Mouse (Mus musculus) neural tube, embryonic 15.5 days (tissue): ENCODE data around the gene Spns2. TPM values are rescaled to one million over a fixed set of nuclear protein-coding genes. Genes with fewer than 3 reads are reported as not detected.

Source experiments
- ATAC-seq: fragments of 200-750 bp; cut with Nextera tagmentation; 2 replicates; pipeline ENCODE4 v1.8.0; 2017; ENCODE audit warnings: mild to moderate bottlenecking, moderate TSS enrichment, moderate library complexity; ENCODE audit not compliant: low FRiP score
- H3K27ac ChIP-seq: fragments of 300-500 bp; sonication (generic); replicated peaks from 2 replicates; pipeline ENCODE4 v1.5.1; 2015; ENCODE audit warnings: mild to moderate bottlenecking, inconsistent platforms
- H3K27me3 ChIP-seq: fragments of 300-500 bp; sonication (generic); replicated peaks from 2 replicates; pipeline ENCODE4 v1.6.1; 2015; ENCODE audit warnings: inconsistent platforms
- H3K36me3 ChIP-seq: fragments of 300-500 bp; sonication (generic); 2 replicates; pipeline ENCODE4 v1.6.1; 2015; ENCODE audit warnings: inconsistent platforms
- H3K4me1 ChIP-seq: fragments of 300-500 bp; sonication (generic); 2 replicates; pipeline ENCODE4 v1.6.1; 2015; ENCODE audit warnings: inconsistent platforms
- H3K4me2 ChIP-seq: fragments of 300-500 bp; sonication (generic); 2 replicates; pipeline ENCODE4 v1.6.1; 2015; ENCODE audit warnings: inconsistent platforms, mild to moderate bottlenecking, moderate library complexity
- H3K4me3 ChIP-seq: fragments of 300-500 bp; sonication (generic); replicated peaks from 2 replicates; pipeline ENCODE4 v1.5.1; 2015; ENCODE audit warnings: mild to moderate bottlenecking, inconsistent platforms
- H3K9ac ChIP-seq: fragments of 300-500 bp; sonication (generic); replicated peaks from 2 replicates; pipeline ENCODE4 v1.6.1; 2015; ENCODE audit warnings: mild to moderate bottlenecking, inconsistent platforms
- H3K9me3 ChIP-seq: fragments of 300-500 bp; sonication (generic); replicated peaks from 2 replicates; pipeline ENCODE4 v1.6.1; 2016; ENCODE audit warnings: inconsistent platforms
- WGBS: fragments of 180-500 bp; shearing (Covaris S2); methylation state at CpG from one replicate; pipeline ENCODE4 v1.1.7; 2015; ENCODE audit warnings: mixed read lengths; 5-methylcytosine and 5-hydroxymethylcytosine counted together
- polyA plus RNA-seq: library from polyadenylated mRNA; unstranded; fragments of >200 nt; fragmentation: Nextera tagmentation; extraction: Ambion mirVana; gene quantifications from 2 replicates; pipeline ENCODE4 v1.2.1, GENCODE M21; 2015

Gene Spns2
- polyA plus RNA-seq, 1 experiment from 2014 or later: 12.6 TPM

GRCm38 (mm10) chr11:72485157-72485556 is 4.5 kb downstream of the Spns2 start:
- Histone ChIP-seq H3K9ac (no peak overlapping the region), H3K9me3 (no peaks in the 10 kb centered on the region), H3K4me1 (peaks cover 59% of the 10 kb centered on the region), H3K4me2 (no peak overlapping the region), H3K27ac (peak overlapping the region; percentile 1; the same call in 1 of the 2 replicates), H3K27me3 (no peaks in the 10 kb centered on the region), H3K4me3 (no peak overlapping the region), H3K36me3 (no peaks in the 10 kb centered on the region)
- WGBS: 39% methylated on average over 5 of the region's 5 CpGs
- ATAC-seq: no peak

DNA sequence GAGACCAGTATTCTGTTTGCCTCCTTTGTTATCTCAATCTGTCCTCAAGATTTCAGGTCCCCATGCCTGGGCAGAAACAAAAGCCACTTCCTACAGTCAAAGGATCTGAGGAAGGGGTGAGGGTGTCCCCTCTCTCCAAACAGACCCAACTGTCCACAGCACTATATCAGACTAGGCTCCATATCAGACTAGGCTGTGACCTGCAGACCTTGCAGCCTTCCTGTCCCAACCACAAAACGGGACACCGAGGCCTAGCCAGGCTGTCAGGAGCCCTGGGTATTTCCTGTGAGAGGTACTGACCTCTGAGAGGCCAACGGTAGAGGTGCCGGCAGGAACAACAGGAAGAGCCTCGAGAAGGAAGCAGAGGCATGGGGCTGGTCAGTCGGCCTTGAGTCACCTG is 5.2 kb downstream of the Spns2 start:
- no peaks in the 10 kb centered on the region for H3K27me3 ChIP-seq
- ATAC-seq: no peak
- no peak overlapping the region for H3K9ac ChIP-seq
- H3K4me1 ChIP-seq: peaks cover 56% of the 10 kb centered on the region
- no peak overlapping the region for H3K4me2 ChIP-seq
- H3K27ac ChIP-seq: no peak overlapping the region
- no peak overlapping the region for H3K4me3 ChIP-seq
- WGBS: 68% methylated on average over 6 of the region's 6 CpGs
- H3K36me3 ChIP-seq: no peaks in the 10 kb centered on the region
- H3K9me3 ChIP-seq: no peaks in the 10 kb centered on the region

GRCm38 (mm10) chr11:72481952-72482351 is 7.8 kb downstream of the Spns2 start:
- peaks cover 49% of the 10 kb centered on the region for H3K4me1 ChIP-seq
- H3K36me3 ChIP-seq: no peaks in the 10 kb centered on the region
- no peak overlapping the region for H3K27ac ChIP-seq
- H3K4me3 ChIP-seq: no peak overlapping the region
- no peaks in the 10 kb centered on the region for H3K27me3 ChIP-seq
- no peak overlapping the region for H3K4me2 ChIP-seq
- H3K9ac ChIP-seq: no peak overlapping the region
- ATAC-seq: no peak
- WGBS: 92% methylated on average over 4 of the region's 4 CpGs
- H3K9me3 ChIP-seq: no peaks in the 10 kb centered on the region

DNA sequence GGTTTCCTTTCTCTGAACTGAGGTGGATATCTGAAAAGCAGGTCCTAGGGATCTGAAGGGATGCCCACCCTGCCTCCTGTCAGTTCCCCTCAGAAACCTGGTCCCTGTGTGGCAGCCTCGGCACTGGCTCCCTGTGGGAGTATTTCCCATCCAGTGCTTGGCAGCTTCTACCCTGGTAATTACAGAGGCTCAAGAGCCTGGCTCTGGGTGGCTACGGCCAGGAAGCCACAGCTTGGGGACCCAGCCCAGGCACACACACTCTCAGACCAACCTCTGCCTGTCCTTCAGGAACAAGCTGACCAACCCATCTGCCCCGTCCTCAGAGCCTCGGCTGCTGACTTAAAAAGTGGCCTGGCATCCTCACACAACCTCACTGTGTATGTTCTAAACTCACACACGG is 8.4 kb downstream of the Spns2 start:
- Histone ChIP-seq H3K4me1 (peaks cover 49% of the 10 kb centered on the region), H3K9ac (no peak overlapping the region), H3K27me3 (no peaks in the 10 kb centered on the region), H3K36me3 (no peaks in the 10 kb centered on the region), H3K4me2 (no peak overlapping the region), H3K4me3 (no peak overlapping the region), H3K27ac (no peak overlapping the region), H3K9me3 (no peaks in the 10 kb centered on the region)
- 73% methylated on average over 5 of the region's 5 CpGs for WGBS
- ATAC-seq: no peak

DNA sequence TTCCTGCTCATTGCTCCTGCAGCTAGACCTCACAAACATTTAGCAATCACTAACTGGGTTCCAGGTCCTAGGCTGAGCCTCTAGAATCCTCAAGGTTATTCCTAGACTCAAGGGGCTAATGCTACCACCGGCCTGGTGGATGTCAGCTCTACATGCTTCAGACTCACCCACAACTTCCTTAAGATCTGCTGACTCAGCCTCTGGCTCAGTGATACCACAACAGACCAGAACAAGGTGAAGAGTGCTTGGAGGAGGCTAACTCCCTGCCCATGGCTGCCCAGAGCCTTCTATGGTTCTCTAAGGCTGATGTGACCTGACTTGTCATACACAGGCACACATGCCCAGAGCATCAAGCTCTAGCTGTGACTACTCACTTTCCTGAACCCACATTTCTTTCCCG is 10.2 kb downstream of the Spns2 start:
- no peaks in the 10 kb centered on the region for H3K9me3 ChIP-seq
- no peak for ATAC-seq

DNA sequence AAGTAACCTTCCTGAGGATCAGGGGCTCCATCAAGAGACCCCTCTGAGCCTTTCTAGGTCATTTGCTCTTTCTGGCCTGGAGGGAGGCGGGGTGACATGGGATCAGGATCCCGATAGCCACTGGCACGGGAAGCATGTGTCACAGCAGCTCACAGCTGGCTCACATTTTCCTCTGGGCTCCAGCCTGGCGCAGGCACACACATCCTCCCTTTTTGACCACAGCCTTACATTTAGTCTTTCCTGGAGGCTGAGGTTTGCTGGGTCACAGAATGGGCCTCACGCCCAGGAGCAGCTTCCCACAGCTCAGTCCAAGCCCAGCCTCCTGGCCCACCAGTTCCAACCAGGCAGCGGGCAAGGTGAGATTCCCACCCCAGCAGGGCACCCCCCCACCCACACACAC is 11.5 kb downstream of the Spns2 start:
- no peak overlapping the region for H3K4me2 ChIP-seq
- no peaks in the 10 kb centered on the region for H3K27me3 ChIP-seq
- H3K9me3 ChIP-seq: no peaks in the 10 kb centered on the region
- peaks cover 43% of the 10 kb centered on the region for H3K4me1 ChIP-seq
- H3K36me3 ChIP-seq: peaks cover 7% of the 10 kb centered on the region; the same call in 1 of the 2 replicates
- 0 out of 2 replicates have a peak overlapping the region, but pooled peaks have one; percentile 37 for H3K27ac ChIP-seq
- 82% methylated on average over 6 of the region's 6 CpGs for WGBS
- no peak for ATAC-seq
- no peak overlapping the region for H3K9ac ChIP-seq
- no peak overlapping the region for H3K4me3 ChIP-seq

More for the DNA sequence above, 10.2 kb downstream of the Spns2 start:
- Histone ChIP-seq H3K4me3 (no peak overlapping the region), H3K4me1 (peaks cover 43% of the 10 kb centered on the region), H3K36me3 (0 out of 2 replicates have a peak, but pooled peaks cover 1% of the 10 kb centered on the region), H3K27me3 (no peaks in the 10 kb centered on the region), H3K4me2 (no peak overlapping the region), H3K27ac (no peak overlapping the region), H3K9ac (no peak overlapping the region)
- whole genome bisulfite sequencing: 82% methylated on average over 2 of the region's 2 CpGs

GRCm38 (mm10) chr11:72477653-72478052 is 12.1 kb downstream of the Spns2 start:
- H3K27me3 ChIP-seq: no peaks in the 10 kb centered on the region
- no peak overlapping the region for H3K9ac ChIP-seq
- H3K36me3 ChIP-seq: peaks cover 12% of the 10 kb centered on the region
- no peak for ATAC-seq
- H3K4me1 ChIP-seq: peaks cover 40% of the 10 kb centered on the region
- 92% methylated on average over 1 of the region's 1 CpGs for WGBS
- H3K4me3 ChIP-seq: no peak overlapping the region
- no peak overlapping the region for H3K27ac ChIP-seq
- no peaks in the 10 kb centered on the region for H3K9me3 ChIP-seq
- no peak overlapping the region for H3K4me2 ChIP-seq

DNA sequence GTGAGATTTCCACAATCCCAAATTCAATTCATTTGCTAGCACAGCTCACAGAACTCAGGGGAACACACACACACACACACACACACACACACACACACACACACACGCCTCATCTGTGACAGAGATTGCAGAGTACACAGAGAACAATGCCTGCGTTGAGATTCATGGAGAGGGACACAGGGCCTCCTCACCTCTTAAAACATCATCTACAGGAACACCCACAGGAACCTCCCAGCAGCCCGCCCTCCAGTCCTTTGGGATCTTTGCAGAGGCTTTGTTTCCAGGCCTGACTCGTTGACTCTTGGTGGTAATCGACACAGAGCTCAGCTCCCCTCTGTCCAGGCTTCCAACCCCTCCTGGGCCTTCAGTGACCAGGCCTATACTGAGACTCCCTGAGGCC is 12.5 kb downstream of the Spns2 start:
- 29% methylated on average over 5 of the region's 5 CpGs for WGBS
- no peak for ATAC-seq
- no peak overlapping the region for H3K4me3 ChIP-seq
- no peak overlapping the region for H3K9ac ChIP-seq
- no peak overlapping the region for H3K27ac ChIP-seq
- peaks cover 35% of the 10 kb centered on the region for H3K4me1 ChIP-seq
- peaks cover 12% of the 10 kb centered on the region for H3K36me3 ChIP-seq
- no peak overlapping the region for H3K4me2 ChIP-seq
- H3K27me3 ChIP-seq: no peaks in the 10 kb centered on the region
- H3K9me3 ChIP-seq: no peaks in the 10 kb centered on the region

- Histone ChIP-seq H3K9me3 (no peaks in the 10 kb centered on the region), H3K9ac (no peak overlapping the region), H3K36me3 (peaks cover 14% of the 10 kb centered on the region), H3K27me3 (no peaks in the 10 kb centered on the region), H3K4me3 (no peak overlapping the region), H3K4me2 (no peak overlapping the region), H3K27ac (no peak overlapping the region), H3K4me1 (peaks cover 35% of the 10 kb centered on the region)
- WGBS: 67% methylated on average over 7 of the region's 7 CpGs
- ATAC-seq: no peak
Observed at GRCm38 (mm10) chr11:72476074-72476625, 13.6 kb downstream of the Spns2 start.

- Histone ChIP-seq H3K27ac (no peak overlapping the region), H3K9me3 (no peaks in the 10 kb centered on the region), H3K27me3 (no peaks in the 10 kb centered on the region), H3K4me3 (no peak overlapping the region), H3K9ac (no peak overlapping the region), H3K36me3 (peaks cover 15% of the 10 kb centered on the region), H3K4me2 (no peak overlapping the region), H3K4me1 (peaks cover 36% of the 10 kb centered on the region)
- 72% methylated on average over 7 of the region's 7 CpGs for WGBS
- ATAC-seq: no peak
Observed at GRCm38 (mm10) chr11:72475408-72475807, 14.3 kb downstream of the Spns2 start.

DNA sequence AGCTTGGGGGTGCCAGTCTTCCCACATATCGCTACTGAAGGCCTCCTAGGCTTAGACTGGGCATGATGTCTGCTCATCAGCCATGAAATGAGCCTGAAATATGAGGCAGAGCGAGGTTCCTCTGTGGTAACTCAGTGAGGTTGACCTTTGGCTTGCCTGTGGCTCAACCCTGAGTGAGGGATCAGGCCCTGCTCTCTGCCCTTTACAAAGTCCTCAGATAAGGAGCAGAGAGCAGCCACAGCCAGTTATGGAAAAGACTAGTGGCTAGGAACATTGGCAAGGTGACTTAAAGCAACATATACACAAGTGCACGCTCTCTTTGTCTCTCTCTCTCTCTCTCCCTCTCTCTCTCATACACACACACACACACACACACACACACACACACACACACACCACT is 14.8 kb downstream of the Spns2 start:
- Histone ChIP-seq H3K4me2 (no peak overlapping the region), H3K27ac (no peak overlapping the region), H3K36me3 (peaks cover 15% of the 10 kb centered on the region), H3K4me1 (peaks cover 41% of the 10 kb centered on the region), H3K9ac (no peak overlapping the region), H3K4me3 (no peak overlapping the region), H3K9me3 (no peaks in the 10 kb centered on the region), H3K27me3 (no peaks in the 10 kb centered on the region)
- WGBS: 81% methylated on average over 3 of the region's 3 CpGs
- ATAC-seq: no peak

DNA sequence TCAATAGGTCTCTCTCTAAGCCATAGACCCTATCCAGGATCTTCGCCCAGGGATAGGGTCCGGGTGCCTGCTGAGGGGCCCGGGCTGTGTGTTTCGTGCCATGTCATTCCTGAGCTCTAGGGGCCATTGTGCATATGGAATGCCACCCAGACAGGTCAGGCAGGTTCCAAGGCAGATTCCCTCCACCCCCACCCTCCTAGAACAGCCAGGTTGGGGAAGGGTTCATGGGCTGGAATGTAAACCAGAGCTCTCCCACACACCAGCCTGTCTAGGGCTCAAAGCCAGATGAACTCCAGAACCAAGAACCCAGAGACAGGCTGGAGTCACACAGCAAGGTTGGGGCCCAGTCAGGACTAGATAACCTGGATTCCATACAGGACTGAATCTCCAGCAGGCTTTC is 16.2 kb downstream of the Spns2 start:
- H3K9ac ChIP-seq: no peak overlapping the region
- H3K27ac ChIP-seq: no peak overlapping the region
- peaks cover 15% of the 10 kb centered on the region for H3K36me3 ChIP-seq
- WGBS: 92% methylated on average over 4 of the region's 4 CpGs
- H3K4me2 ChIP-seq: no peak overlapping the region
- ATAC-seq: no peak
- H3K4me3 ChIP-seq: no peak overlapping the region
- no peaks in the 10 kb centered on the region for H3K9me3 ChIP-seq
- no peaks in the 10 kb centered on the region for H3K27me3 ChIP-seq
- H3K4me1 ChIP-seq: peaks cover 51% of the 10 kb centered on the region
